15 mouse cellular contexts compared by ENCODE assay signal in the genomic region with DNA sequence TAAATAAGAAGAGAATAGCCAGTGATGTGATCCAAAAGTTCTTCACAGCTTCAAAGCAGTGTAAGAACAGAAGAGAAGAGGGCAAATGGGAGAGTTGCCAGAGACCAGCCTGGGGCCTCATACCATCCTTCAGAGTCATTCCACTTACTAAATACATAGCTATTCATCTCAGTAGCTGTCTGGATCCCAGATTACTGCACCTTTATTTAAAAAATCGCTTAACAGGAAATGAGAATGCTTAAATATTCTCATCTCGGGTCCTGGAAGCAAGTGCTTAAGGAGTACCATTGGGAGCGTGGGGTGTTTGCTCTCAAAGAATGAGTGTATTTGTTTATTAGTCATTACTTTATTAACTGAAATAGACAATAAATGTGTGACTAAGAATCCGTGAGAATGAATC.
"Had no signal": no experiment of that assay in that cellular context is flagged by ENCODE, and none has a peak within 500 bp of the region (broad histone marks: within the 10 kb centered on the region; RNA-seq: fewer than 3 reads in every experiment).

No protein-coding gene starts in this region.

- ATAC-seq: intestine, embryonic 16.5 days; midbrain, embryonic 16.5 days had no signal

- H3K36me3 ChIP-seq: limb, embryonic 13.5 days; liver, embryonic 15.5 days; lung, embryonic 15.5 days; midbrain, embryonic 12.5 days had no signal

- H3K9ac ChIP-seq: limb, embryonic 13.5 days; liver, embryonic 15.5 days; lung, embryonic 15.5 days; midbrain, embryonic 12.5 days had no signal

- H3K4me2 ChIP-seq: limb, embryonic 13.5 days; liver, embryonic 15.5 days; lung, embryonic 15.5 days; midbrain, embryonic 12.5 days had no signal

- H3K27ac ChIP-seq: limb, embryonic 13.5 days; liver, embryonic 15.5 days; lung, embryonic 15.5 days; macrophage; midbrain, embryonic 12.5 days had no signal

- H3K9me3 ChIP-seq: limb, embryonic 13.5 days; liver, embryonic 15.5 days; lung, embryonic 15.5 days; megakaryocyte, embryonic 14.5 days; midbrain, embryonic 12.5 days had no signal

- DNase-seq: kidney, adult 2 months; kidney, postnatal 25 days; layer of hippocampus, postnatal 36 days; left cerebral cortex, postnatal 4 days; right cerebral cortex, postnatal 25 days; thymus, adult 18-20 months; thymus, postnatal 14 days had no signal

- H3K4me3 ChIP-seq: limb, embryonic 13.5 days; liver, embryonic 15.5 days; lung, embryonic 15.5 days; megakaryocyte, embryonic 14.5 days; midbrain, embryonic 12.5 days had no signal

- H3K4me1 ChIP-seq: limb, embryonic 13.5 days; liver, embryonic 15.5 days; lung, embryonic 15.5 days; megakaryocyte, embryonic 14.5 days; midbrain, embryonic 12.5 days had no signal

- H3K27me3 ChIP-seq: limb, embryonic 13.5 days; liver, embryonic 15.5 days; lung, embryonic 15.5 days; megakaryocyte, embryonic 14.5 days; midbrain, embryonic 12.5 days had no signal
